Mouse (Mus musculus): ENCODE measurements around the gene Ift27. TPM values are rescaled to one million over a fixed set of nuclear protein-coding genes. Genes with fewer than 3 reads are reported as not detected.

Ift27 gene
- total and polyA plus RNA-seq, 2 experiments from 2014 or later: 18.6 to 33.5 TPM

GRCm38 (mm10) chr15:78171651-78172050 lies 2.3 kb downstream of the Ift27 start:
- H3K36me3 ChIP-seq (replicated peaks; ENCODE audit: control insufficient read depth, insufficient read depth, low read length): no peaks in the 10 kb centered on the region
- WGBS: 88% methylated on average over 10 of the region's 10 CpGs
- no peak overlapping the region for H3K4me3 ChIP-seq (ENCODE audit: low read depth, low read length)
- no peak overlapping the region for H3K4me2 ChIP-seq (ENCODE audit: low read depth, low read length)
- no peaks in the 10 kb centered on the region for H3K27me3 ChIP-seq (ENCODE audit: control insufficient read depth, insufficient read depth, low read length)
- H3K9ac ChIP-seq (replicated peaks; ENCODE audit: low read depth, low read length): no peak overlapping the region
- no peak for DNase-seq (ENCODE audit: low spot score)
- no peaks in the 10 kb centered on the region for H3K4me1 ChIP-seq (ENCODE audit: control insufficient read depth, insufficient read depth)
- no peak for ATAC-seq (ENCODE audit: insufficient read depth, low read depth)
- no peaks in the 10 kb centered on the region for H3K9me3 ChIP-seq (replicated peaks; ENCODE audit: control insufficient read depth, low read length)
- no peak overlapping the region for H3K27ac ChIP-seq (ENCODE audit: low read depth)
- TF ChIP-seq CTCF (IDR thresholded peaks at IDR 0.05; ENCODE audit: low read depth) (no peak), EP300 (IDR thresholded peaks at IDR 0.05; ENCODE audit: low read depth) (no peak)

- TF ChIP-seq CTCF (IDR thresholded peaks at IDR 0.05; ENCODE audit: low read depth) (no peak), EP300 (IDR thresholded peaks at IDR 0.05; ENCODE audit: low read depth) (no peak)
- no peak overlapping the region for H3K9ac ChIP-seq (replicated peaks; ENCODE audit: low read depth, low read length)
- 90% methylated on average over 15 of the region's 15 CpGs for WGBS
- no peak overlapping the region for H3K27ac ChIP-seq (ENCODE audit: low read depth)
- no peak for DNase-seq (ENCODE audit: low spot score)
- no peak overlapping the region for H3K4me3 ChIP-seq (ENCODE audit: low read depth, low read length)
- no peaks in the 10 kb centered on the region for H3K27me3 ChIP-seq (ENCODE audit: control insufficient read depth, insufficient read depth, low read length)
- H3K4me2 ChIP-seq (ENCODE audit: low read depth, low read length): no peak overlapping the region
- H3K36me3 ChIP-seq (replicated peaks; ENCODE audit: control insufficient read depth, insufficient read depth, low read length): no peaks in the 10 kb centered on the region
- ATAC-seq (ENCODE audit: insufficient read depth, low read depth): no peak
- H3K9me3 ChIP-seq (replicated peaks; ENCODE audit: control insufficient read depth, low read length): no peaks in the 10 kb centered on the region
- H3K4me1 ChIP-seq (ENCODE audit: control insufficient read depth, insufficient read depth): no peaks in the 10 kb centered on the region
Observed at GRCm38 (mm10) chr15:78170708-78171107, 3.2 kb downstream of the Ift27 start.

- Histone ChIP-seq H3K4me3 (ENCODE audit: low read depth, low read length) (no peak overlapping the region), H3K4me2 (ENCODE audit: low read depth, low read length) (no peak overlapping the region), H3K9ac (replicated peaks; ENCODE audit: low read depth, low read length) (no peak overlapping the region), H3K9me3 (replicated peaks; ENCODE audit: control insufficient read depth, low read length) (no peaks in the 10 kb centered on the region), H3K4me1 (ENCODE audit: control insufficient read depth, insufficient read depth) (no peaks in the 10 kb centered on the region), H3K27ac (ENCODE audit: low read depth) (no peak overlapping the region), H3K27me3 (ENCODE audit: control insufficient read depth, insufficient read depth, low read length) (no peaks in the 10 kb centered on the region), H3K36me3 (replicated peaks; ENCODE audit: control insufficient read depth, insufficient read depth, low read length) (no peaks in the 10 kb centered on the region)
- TF ChIP-seq EP300 (IDR thresholded peaks at IDR 0.05; ENCODE audit: low read depth) (no peak), CTCF (IDR thresholded peaks at IDR 0.05; ENCODE audit: low read depth) (no peak)
- ATAC-seq (ENCODE audit: insufficient read depth, low read depth): no peak
- no peak for DNase-seq (ENCODE audit: low spot score)
- WGBS: 61% methylated on average over 11 of the region's 11 CpGs
Observed at GRCm38 (mm10) chr15:78169566-78169965, 4.3 kb downstream of the Ift27 start.

- H3K9me3 ChIP-seq (replicated peaks; ENCODE audit: control insufficient read depth, low read length): no peaks in the 10 kb centered on the region
- H3K9ac ChIP-seq (replicated peaks; ENCODE audit: low read depth, low read length): no peak overlapping the region
- H3K4me3 ChIP-seq (ENCODE audit: low read depth, low read length): no peak overlapping the region
- H3K4me1 ChIP-seq (ENCODE audit: control insufficient read depth, insufficient read depth): no peaks in the 10 kb centered on the region
- DNase-seq (ENCODE audit: low spot score) (no peak), ATAC-seq (ENCODE audit: insufficient read depth, low read depth) (no peak)
- H3K27ac ChIP-seq (ENCODE audit: low read depth): no peak overlapping the region
- H3K36me3 ChIP-seq (replicated peaks; ENCODE audit: control insufficient read depth, insufficient read depth, low read length): no peaks in the 10 kb centered on the region
- H3K27me3 ChIP-seq (ENCODE audit: control insufficient read depth, insufficient read depth, low read length): no peaks in the 10 kb centered on the region
- TF ChIP-seq CTCF (IDR thresholded peaks at IDR 0.05; ENCODE audit: low read depth) (no peak), EP300 (IDR thresholded peaks at IDR 0.05; ENCODE audit: low read depth) (no peak)
- H3K4me2 ChIP-seq (ENCODE audit: low read depth, low read length): no peak overlapping the region
- 73% methylated on average over 4 of the region's 4 CpGs for WGBS
Observed at GRCm38 (mm10) chr15:78165292-78165691, 8.6 kb downstream of the Ift27 start.

GRCm38 (mm10) chr15:78164466-78164865 lies 9.4 kb downstream of the Ift27 start:
- ATAC-seq (ENCODE audit: insufficient read depth, low read depth): no peak
- WGBS: 85% methylated on average over 11 of the region's 11 CpGs
- H3K27ac ChIP-seq (ENCODE audit: low read depth): no peak overlapping the region

GRCm38 (mm10) chr15:78161946-78162345 lies 12.0 kb downstream of the Ift27 start:
- H3K27me3 ChIP-seq (ENCODE audit: control insufficient read depth, insufficient read depth, low read length): no peaks in the 10 kb centered on the region
- no peak overlapping the region for H3K27ac ChIP-seq (ENCODE audit: low read depth)
- H3K4me3 ChIP-seq (ENCODE audit: low read depth, low read length): no peak overlapping the region
- H3K36me3 ChIP-seq (replicated peaks; ENCODE audit: control insufficient read depth, insufficient read depth, low read length): no peaks in the 10 kb centered on the region
- H3K9ac ChIP-seq (replicated peaks; ENCODE audit: low read depth, low read length): no peak overlapping the region
- ATAC-seq (ENCODE audit: insufficient read depth, low read depth) (no peak), DNase-seq (ENCODE audit: low spot score) (no peak)
- WGBS: 79% methylated on average over 9 of the region's 9 CpGs
- no peak overlapping the region for H3K4me2 ChIP-seq (ENCODE audit: low read depth, low read length)
- H3K4me1 ChIP-seq (ENCODE audit: control insufficient read depth, insufficient read depth): no peaks in the 10 kb centered on the region
- no peak for TF ChIP-seq CTCF (IDR thresholded peaks at IDR 0.05; ENCODE audit: low read depth)
- no peak for TF ChIP-seq EP300 (IDR thresholded peaks at IDR 0.05; ENCODE audit: low read depth)
- no peaks in the 10 kb centered on the region for H3K9me3 ChIP-seq (replicated peaks; ENCODE audit: control insufficient read depth, low read length)

More at GRCm38 (mm10) chr15:78164466-78164865, 9.4 kb downstream of the Ift27 start:
- H3K4me3 ChIP-seq (ENCODE audit: low read depth, low read length): no peak overlapping the region
- no peaks in the 10 kb centered on the region for H3K4me1 ChIP-seq (ENCODE audit: control insufficient read depth, insufficient read depth)
- no peak for DNase-seq (ENCODE audit: low spot score)
- H3K9me3 ChIP-seq (replicated peaks; ENCODE audit: control insufficient read depth, low read length): no peaks in the 10 kb centered on the region
- TF ChIP-seq CTCF (IDR thresholded peaks at IDR 0.05; ENCODE audit: low read depth) (no peak), EP300 (IDR thresholded peaks at IDR 0.05; ENCODE audit: low read depth) (no peak)
- H3K27me3 ChIP-seq (ENCODE audit: control insufficient read depth, insufficient read depth, low read length): no peaks in the 10 kb centered on the region
- H3K9ac ChIP-seq (replicated peaks; ENCODE audit: low read depth, low read length): no peak overlapping the region
- no peaks in the 10 kb centered on the region for H3K36me3 ChIP-seq (replicated peaks; ENCODE audit: control insufficient read depth, insufficient read depth, low read length)
- no peak overlapping the region for H3K4me2 ChIP-seq (ENCODE audit: low read depth, low read length)
